Mouse (Mus musculus) E14TG2a.4 (cell line): ENCODE data around the gene Pdzd4.

Experiments used
- CTCF ChIP-seq: conservative IDR thresholded peaks from 2 replicates; pipeline ENCODE4 v1.5.1; 2014; ENCODE audit warnings: low read length
- POU5F1 ChIP-seq: IDR thresholded peaks from 2 replicates; pipeline ENCODE4 v1.6.1; 2014; ENCODE audit warnings: low read length, borderline replicate concordance

GRCm38 (mm10) chrX:73756334-73757140, 68.2 kb downstream of the Pdzd4 start, which contains the start of gene Plxnb3:
- TF ChIP-seq CTCF (no peak), POU5F1 (no peak)
